Mouse (Mus musculus) B cell, adult (primary cell): ENCODE measurements around the gene Fgf5. TPM values are rescaled to one million over a fixed set of nuclear protein-coding genes. Genes with fewer than 3 reads are reported as not detected.

Experiments used
- total RNA-seq: library from RNA; stranded (reverse); gene quantifications from 4 replicates; pipeline ENCODE4 v1.2.4, GENCODE M21; 2023; ENCODE audit not compliant: inconsistent age

Fgf5 gene
- not detected in 4 replicates for total RNA-seq

DNA sequence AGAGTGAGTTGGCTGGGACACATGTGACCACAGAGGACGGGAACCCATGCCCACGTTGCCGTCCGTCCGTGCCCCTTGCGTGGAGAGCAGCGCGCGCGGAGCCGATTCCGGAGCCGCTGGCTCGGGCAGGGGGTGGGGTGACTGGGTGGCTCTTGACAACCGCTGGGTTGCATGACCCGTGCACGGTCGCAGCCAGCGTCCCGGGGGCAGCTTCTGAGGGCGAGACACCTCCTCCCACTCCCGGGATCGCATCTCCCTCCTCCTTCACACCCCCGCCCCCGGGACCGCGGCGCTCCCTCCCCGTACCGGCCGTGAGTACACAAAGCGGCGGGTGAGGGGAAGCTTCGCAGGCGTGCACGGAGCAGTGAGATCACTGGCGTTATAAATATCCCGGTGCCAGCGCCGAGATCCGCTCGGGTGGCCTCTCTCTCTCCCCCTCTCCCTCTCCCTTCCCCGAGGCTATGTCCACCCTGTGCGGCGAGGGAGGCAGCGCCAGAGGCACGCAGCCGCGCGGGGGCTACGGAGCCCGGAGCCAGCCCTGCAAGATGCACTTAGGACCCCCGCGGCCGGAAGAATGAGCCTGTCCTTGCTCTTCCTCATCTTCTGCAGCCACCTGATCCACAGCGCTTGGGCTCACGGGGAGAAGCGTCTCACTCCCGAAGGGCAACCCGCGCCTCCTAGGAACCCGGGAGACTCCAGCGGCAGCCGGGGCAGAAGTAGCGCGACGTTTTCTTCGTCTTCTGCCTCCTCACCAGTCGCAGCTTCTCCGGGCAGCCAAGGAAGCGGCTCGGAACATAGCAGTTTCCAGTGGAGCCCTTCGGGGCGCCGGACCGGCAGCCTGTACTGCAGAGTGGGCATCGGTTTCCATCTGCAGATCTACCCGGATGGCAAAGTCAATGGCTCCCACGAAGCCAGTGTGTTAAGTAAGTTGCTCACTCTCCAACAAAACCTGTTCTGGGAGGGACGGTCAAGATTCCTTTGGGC, at the start of gene Fgf5:
Gene Fgf5, plus strand, starts transcription at position 347 of the 984 bp plus-strand sequence.

Other genes starting within 250 kb of the Fgf5 start
- 31.0 to 35.9 TPM (median 32.3 TPM) in 4 replicates for gene Antxr2, start 223.1 kb upstream of the Fgf5 start, total RNA-seq
- gene Prdm8, start 87.0 kb upstream of the Fgf5 start, total RNA-seq = 0.15 to 0.24 TPM in 2 of 4 replicates, not detected in the others
- gene Cfap299, start 75.1 kb downstream of the Fgf5 start, total RNA-seq = not detected in 4 replicates